Mouse (Mus musculus) thymus, postnatal 14 days (tissue): ENCODE measurements at regions not wholly inside any gene's neighbourhood (a gene's known extent, or its start where the extent isn't known, plus 50 kb on each side); places are given as distances from the start of the nearest gene placed in this dataset.

ENCODE experiments used
- DNase-seq: peaks from one replicate; pipeline ENCODE4 v3.0.0; 2021

DNA sequence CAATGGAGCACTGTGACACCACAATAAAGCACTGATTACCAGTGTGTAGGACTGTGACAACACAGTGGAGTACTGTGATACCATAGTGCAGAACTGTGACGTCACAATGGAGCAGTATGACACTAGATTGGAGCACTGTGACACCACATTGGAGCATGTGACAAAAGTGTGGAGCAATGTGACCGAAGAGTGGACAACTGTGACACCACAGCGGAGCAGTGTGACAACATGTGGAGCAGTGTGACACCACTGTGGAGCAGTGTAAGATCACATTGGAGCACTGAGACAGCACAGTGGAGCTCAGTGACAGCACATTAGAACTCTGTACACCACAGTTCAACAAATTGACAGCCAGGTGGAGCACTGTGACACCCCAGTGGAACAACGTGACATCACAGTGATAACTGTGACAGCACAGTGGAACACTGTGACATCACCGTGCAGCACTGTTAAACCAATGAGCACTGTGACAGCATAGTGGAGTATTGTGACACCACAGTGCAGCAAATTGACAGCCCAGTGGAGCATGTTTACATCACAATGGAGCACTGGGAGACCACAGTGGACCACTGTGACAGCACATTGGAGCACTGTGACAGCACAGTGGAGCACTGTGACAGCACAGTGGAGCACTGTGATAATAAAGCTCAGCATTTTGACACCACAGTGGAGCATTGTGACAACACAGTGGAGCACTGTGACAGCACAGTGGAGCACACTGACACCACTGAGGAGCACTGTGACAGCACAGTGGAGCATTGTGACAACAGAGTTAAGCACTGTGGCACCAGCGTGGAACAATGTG, 85.8 kb upstream of the Vmn1r2 start:
- peak; percentile 3 for DNase-seq

DNA sequence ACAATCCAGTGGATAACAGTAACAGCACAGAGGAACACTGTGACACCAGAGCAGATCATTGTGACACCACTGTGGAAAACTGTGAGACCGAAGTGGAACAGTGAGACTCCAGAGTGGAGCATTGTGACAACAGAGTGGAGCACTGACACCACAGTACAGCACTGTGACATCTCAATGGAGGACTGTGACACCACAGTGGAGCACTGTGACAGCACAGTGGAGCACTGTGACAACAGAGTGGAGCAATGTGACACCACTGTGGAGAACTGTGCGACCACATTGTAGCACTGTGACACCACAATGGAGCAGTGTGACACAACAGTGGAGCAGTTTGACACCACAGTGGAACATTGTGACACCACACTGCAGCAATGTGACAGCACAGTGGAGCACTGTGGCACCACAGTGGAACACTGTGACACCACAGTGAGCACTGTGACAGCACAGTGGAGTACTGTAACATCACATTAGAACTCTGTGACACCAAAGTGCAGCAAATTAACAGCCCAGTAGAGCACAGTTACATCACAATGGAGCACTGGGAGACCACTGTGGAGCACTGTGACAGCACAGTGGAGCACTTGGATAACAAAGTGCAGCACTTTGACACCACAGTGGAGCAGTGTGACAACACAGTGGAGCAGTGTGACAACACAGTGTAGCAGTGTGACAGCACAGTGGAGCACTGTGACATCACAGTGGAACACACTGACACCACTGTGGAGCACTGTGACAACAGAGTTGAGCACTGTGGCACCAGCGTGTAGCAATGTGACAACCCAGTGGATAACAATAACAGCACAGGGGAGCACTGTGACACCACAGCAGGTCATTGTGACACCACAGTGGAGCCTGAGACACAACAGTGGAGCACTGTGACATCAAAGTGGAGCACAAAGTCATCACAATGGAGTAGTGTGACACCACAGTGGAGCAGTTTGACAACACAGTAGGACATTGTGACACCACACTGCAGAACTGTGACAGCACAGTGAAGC, 84.9 kb upstream of the Vmn1r2 start:
- peak; percentile 2 for DNase-seq

DNA sequence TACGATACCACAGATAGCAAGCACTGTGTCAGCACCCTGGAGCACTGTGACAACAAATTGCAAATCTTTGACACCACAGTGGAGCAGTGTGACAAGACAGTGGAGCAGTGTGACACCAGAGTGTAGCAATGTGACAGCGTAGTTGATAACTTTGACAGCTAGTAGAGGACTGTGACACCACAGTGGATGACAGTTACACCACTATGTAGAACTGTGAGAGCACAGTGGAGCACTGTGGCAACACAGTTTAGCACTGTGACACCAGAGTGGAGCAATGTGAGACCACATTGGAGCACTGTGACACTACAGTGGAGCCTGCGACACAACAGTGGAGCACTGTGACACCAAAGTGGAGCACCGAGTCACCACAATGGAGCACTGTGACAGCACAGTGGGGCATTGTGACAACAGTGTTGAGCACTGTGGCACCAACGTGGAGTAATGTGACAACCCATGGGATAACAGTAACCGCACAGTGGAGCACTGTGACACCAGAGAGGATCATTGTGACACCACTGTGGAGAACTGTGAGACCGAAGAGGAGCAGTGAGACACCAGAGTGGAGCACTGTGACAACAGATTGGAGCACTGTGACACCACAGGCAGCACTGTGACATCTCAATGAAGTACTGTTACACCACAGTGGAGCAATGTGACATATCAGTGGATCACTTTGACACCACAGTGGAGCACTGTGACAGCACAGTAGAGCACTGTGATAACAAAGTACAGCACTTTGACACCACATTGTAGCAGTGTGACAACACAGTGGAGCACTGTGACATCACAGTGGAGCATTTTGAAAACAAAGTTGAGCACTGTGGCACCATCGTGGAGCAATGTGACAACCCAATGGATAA, 83.7 kb upstream of the Vmn1r2 start:
- DNase-seq, result peak; percentile 20

DNA sequence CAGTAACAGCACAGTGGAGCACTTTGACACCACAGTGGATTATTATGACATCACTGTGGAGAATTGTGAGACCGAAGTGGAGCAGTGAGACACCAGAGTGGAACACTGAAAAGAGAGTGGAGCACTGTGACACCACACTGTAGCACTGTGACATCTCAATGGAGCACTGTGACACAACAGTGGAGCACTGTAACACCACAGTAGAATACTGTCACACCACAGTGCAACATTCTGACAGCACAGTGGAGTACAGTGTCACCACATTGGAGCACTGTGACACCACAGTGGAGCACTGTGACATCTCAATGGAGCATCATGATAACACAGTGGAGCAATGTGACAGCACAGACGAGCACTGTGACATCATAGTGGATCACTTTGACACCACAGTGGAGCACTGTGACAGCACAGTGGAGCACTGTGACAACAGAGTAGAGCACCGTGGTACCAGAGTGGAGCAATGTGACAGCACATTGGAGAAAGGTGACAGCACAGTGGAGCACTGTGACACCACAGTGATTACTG, 83.0 kb upstream of the Vmn1r2 start:
- peak; percentile 2 for DNase-seq

DNA sequence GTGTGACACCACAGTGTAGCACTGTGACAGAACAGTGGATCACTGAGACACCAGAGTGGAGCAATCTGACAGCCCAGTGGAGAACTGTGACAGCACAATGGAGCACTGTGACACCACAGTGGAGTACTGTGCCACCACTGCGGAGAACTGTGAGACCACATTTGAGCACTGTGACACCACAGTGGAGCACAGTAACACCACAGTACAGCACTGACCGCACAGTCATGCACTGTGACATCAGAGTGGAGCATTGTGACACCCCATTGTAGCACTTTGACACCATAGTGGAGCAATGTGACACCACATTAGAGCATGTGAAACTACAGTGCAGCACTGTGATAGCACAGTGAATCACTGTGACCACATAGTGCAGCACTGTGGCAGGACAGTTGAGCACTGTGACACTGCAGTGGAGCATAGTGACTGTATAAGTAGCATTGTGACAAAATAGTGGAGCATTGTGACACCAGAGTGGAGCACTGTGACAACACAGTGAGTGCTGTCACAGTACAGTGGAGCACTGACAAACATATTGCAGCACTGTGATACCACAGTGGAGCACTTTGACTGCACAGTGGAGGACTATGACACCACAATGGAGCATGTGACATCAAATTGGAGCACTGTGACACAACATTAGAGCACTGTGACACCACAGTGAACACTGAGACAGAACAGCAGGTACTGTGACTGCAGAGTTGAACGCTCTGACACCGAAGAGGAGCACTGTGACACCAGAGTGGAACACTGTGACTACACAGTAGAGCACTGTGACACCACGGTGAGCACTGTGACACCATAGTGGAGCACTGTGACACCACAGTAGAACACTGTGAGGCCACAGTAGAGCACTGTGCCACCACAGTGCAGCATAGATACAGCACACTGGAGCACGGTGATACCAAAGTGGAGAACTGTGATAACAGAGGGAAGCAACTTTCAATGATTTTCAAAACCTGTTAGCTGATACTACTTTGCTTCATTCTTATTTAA, 81.4 kb upstream of the Vmn1r2 start:
- DNase-seq, result peak; percentile 2

DNA sequence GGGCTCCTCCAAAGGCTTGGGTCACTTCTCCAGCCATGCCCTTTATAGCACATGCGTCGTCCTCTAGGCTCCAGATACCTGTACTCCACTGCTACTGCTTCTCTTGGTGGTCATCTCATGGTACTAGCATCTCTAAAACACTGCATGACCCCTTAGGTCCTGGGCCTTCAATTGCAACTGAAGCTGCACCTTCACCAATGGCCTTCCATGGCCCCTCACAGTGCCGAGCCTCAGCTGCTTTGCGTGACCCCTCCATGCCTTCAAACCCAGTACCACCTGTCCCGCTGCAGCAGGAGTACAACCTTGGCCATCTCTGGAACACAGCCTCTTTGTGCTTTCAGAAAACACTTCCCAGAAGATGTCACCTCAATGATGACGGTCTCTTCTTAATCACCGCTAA, 79.5 kb upstream of the Vmn1r2 start:
- DNase-seq, result peak; percentile 1

DNA sequence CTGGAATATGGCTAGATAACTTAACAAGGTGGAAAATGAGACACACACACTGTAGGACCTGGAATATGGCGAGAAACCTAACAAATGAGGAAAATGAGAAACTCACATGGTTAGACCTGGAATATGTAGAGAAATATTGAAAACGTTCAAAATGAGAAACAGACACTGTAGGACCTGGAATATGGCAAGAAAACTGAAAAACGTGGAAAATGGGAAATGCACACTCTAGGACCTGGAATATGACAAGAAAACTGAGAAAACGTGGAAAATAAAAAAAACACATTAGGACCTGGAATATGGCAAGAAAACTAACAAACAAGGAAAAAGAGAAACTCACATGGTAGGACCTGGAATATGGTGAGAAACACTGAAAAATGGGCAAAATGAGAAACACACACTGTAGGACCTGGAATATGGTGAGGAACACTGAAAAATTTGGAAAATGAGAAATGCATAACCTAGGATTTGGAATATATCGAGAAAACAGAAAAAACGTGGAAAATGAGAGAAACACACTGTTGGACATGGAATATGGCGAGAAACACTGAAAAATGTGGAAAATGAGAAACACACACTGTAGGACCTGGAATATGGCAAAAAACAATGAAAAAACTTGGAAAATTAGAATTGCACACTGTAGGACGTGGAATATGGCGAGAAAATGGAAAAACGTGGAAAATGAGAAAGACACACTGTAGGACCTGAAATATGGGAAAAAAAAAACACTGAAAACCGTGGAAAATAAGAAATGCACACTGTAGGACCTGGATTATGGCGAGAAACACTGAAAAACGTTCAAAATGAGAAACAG, 77.3 kb upstream of the Vmn1r2 start:
- DNase-seq, result no peak

DNA sequence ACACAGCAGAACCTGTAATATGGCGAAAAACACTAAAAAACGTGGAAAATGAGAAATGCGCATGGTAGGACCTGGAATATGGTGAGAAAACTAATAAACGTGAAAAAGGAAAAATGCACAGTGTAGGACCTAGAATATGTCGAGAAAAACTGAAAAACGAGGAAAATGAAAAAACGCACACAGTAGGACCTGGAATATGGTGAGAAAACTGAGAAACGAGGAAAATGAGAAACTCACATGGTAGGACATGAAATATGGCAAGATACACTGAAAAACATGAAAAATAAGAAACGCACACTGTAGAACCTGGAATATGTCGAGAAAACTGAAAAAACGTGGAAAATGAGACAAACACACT, 76.8 kb upstream of the Vmn1r2 start:
- no peak for DNase-seq

DNA sequence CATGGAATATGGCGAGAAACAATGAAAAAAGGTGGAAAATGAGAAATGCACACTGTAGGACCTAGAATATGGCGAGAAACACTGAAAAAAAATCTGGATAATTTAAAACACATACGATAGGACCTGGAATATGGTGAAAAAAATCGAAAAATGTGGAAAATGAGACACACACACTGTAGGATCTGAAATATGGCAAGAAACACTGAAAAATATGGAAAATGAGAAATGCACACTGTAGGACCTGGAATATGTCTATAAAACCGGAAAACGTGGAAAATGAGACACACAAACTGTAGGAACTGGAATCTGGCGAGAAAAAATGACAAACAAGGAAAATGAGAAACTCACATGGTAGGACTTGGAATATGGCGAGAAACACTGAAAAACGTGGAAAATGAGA, 76.4 kb upstream of the Vmn1r2 start:
- DNase-seq, result no peak
